Mouse (Mus musculus) heart, embryonic 15.5 days (tissue): ENCODE results near the gene Rhoh. TPM values are rescaled to one million over a fixed set of nuclear protein-coding genes. Genes with fewer than 3 reads are reported as not detected.

Source experiments
- ATAC-seq: fragments of 200-750 bp; cut with Nextera tagmentation; replicated peaks from 2 replicates; pipeline ENCODE4 v1.8.0; 2017; ENCODE audit warnings: low read depth, moderate TSS enrichment; ENCODE audit not compliant: insufficient number of reproducible peaks, insufficient read depth, low FRiP score
- H3K27ac ChIP-seq: fragments of 300-500 bp; sonication (generic); 2 replicates; pipeline ENCODE4 v1.5.1; 2015; ENCODE audit warnings: mild to moderate bottlenecking, inconsistent platforms
- H3K27me3 ChIP-seq: fragments of 300-500 bp; sonication (generic); 2 replicates; pipeline ENCODE4 v1.6.1; 2015; ENCODE audit warnings: inconsistent platforms
- H3K36me3 ChIP-seq: fragments of 300-500 bp; sonication (generic); 2 replicates; pipeline ENCODE4 v1.6.1; 2015; ENCODE audit warnings: mild to moderate bottlenecking, inconsistent platforms
- H3K4me1 ChIP-seq: fragments of 300-500 bp; sonication (generic); replicated peaks from 2 replicates; pipeline ENCODE4 v1.6.1; 2015; ENCODE audit warnings: inconsistent platforms
- H3K4me2 ChIP-seq: fragments of 300-500 bp; sonication (generic); 2 replicates; pipeline ENCODE4 v1.6.1; 2015; ENCODE audit warnings: inconsistent platforms, mild to moderate bottlenecking, moderate library complexity
- H3K4me3 ChIP-seq: fragments of 300-500 bp; sonication (generic); 2 replicates; pipeline ENCODE4 v1.5.1; 2015; ENCODE audit warnings: mild to moderate bottlenecking, inconsistent platforms
- H3K9ac ChIP-seq: fragments of 300-500 bp; sonication (generic); 2 replicates; pipeline ENCODE4 v1.6.1; 2015; ENCODE audit warnings: mild to moderate bottlenecking, inconsistent platforms
- H3K9me3 ChIP-seq: fragments of 300-500 bp; sonication (generic); replicated peaks from 2 replicates; pipeline ENCODE4 v1.6.1; 2016; ENCODE audit warnings: inconsistent platforms
- WGBS: fragments of 180-500 bp; shearing (Covaris S2); methylation state at CpG from one replicate; pipeline ENCODE4 v1.1.7; 2015; ENCODE audit warnings: mixed read lengths; 5-methylcytosine and 5-hydroxymethylcytosine counted together
- polyA plus RNA-seq: library from polyadenylated mRNA; unstranded; fragments of >200 nt; fragmentation: Nextera tagmentation; extraction: Ambion mirVana; gene quantifications from 2 replicates; pipeline ENCODE4 v1.2.1, GENCODE M21; 2015

Rhoh gene
- polyA plus RNA-seq = 1.2 and 7.7 TPM in 2 replicates

GRCm38 (mm10) chr5:65861154-65861944 lies at the start of gene Rhoh:
Rhoh (plus strand) TSS chr5:65861213.
- no peaks in the 10 kb centered on the region for H3K27me3 ChIP-seq
- no peaks in the 10 kb centered on the region for H3K36me3 ChIP-seq
- no peak within 1 kb of the TSS; the same call in 1 of the 2 replicates for H3K27ac ChIP-seq
- H3K9me3 ChIP-seq = no peaks in the 10 kb centered on the region
- ATAC-seq = no peak
- H3K4me3 ChIP-seq = no peak within 1 kb of the TSS
- WGBS = 76% methylated on average over 10 of the region's 10 CpGs
- H3K4me2 ChIP-seq = no peak within 1 kb of the TSS
- H3K4me1 ChIP-seq = peaks cover 8% of the 10 kb centered on the region
- H3K9ac ChIP-seq = no peak within 1 kb of the TSS

- no peak overlapping the region for H3K9ac ChIP-seq
- no peaks in the 10 kb centered on the region for H3K27me3 ChIP-seq
- H3K27ac ChIP-seq = no peak overlapping the region
- H3K4me1 ChIP-seq = no peaks in the 10 kb centered on the region
- no peak overlapping the region for H3K4me2 ChIP-seq
- no peak overlapping the region for H3K4me3 ChIP-seq
- no peaks in the 10 kb centered on the region for H3K9me3 ChIP-seq
- ATAC-seq = no peak
- WGBS = 65% methylated on average over 5 of the region's 5 CpGs
- peaks cover 37% of the 10 kb centered on the region for H3K36me3 ChIP-seq
These were observed 37.3 kb upstream of the Rhoh start for GRCm38 (mm10) chr5:65823601-65824133.

- Histone ChIP-seq H3K27me3 (no peaks in the 10 kb centered on the region), H3K9me3 (no peaks in the 10 kb centered on the region), H3K4me1 (no peaks in the 10 kb centered on the region), H3K36me3 (peaks cover 31% of the 10 kb centered on the region), H3K9ac (no peak overlapping the region), H3K4me3 (no peak overlapping the region), H3K27ac (no peak overlapping the region), H3K4me2 (no peak overlapping the region)
- no peak for ATAC-seq
- WGBS = 91% methylated on average over 4 of the region's 4 CpGs
These were observed 34.5 kb upstream of the Rhoh start for GRCm38 (mm10) chr5:65826476-65826875.

- no peak overlapping the region for H3K9ac ChIP-seq
- H3K4me3 ChIP-seq = no peak overlapping the region
- no peaks in the 10 kb centered on the region for H3K4me1 ChIP-seq
- WGBS = 87% methylated on average over 8 of the region's 8 CpGs
- ATAC-seq = no peak
- H3K36me3 ChIP-seq = peaks cover 27% of the 10 kb centered on the region
- no peak overlapping the region for H3K27ac ChIP-seq
- no peaks in the 10 kb centered on the region for H3K9me3 ChIP-seq
- H3K4me2 ChIP-seq = no peak overlapping the region
- no peaks in the 10 kb centered on the region for H3K27me3 ChIP-seq
These were observed 33.9 kb upstream of the Rhoh start for GRCm38 (mm10) chr5:65827102-65827501.

GRCm38 (mm10) chr5:65828261-65828660 lies 32.8 kb upstream of the Rhoh start:
- Histone ChIP-seq H3K27me3 (no peaks in the 10 kb centered on the region), H3K36me3 (peaks cover 18% of the 10 kb centered on the region), H3K4me1 (no peaks in the 10 kb centered on the region), H3K4me2 (no peak overlapping the region), H3K9ac (no peak overlapping the region), H3K9me3 (no peaks in the 10 kb centered on the region), H3K27ac (no peak overlapping the region), H3K4me3 (no peak overlapping the region)
- ATAC-seq = no peak
- WGBS = 86% methylated on average over 5 of the region's 5 CpGs

- Histone ChIP-seq H3K9ac (no peak overlapping the region), H3K36me3 (peaks cover 15% of the 10 kb centered on the region), H3K4me3 (no peak overlapping the region), H3K27ac (no peak overlapping the region), H3K9me3 (no peaks in the 10 kb centered on the region), H3K27me3 (no peaks in the 10 kb centered on the region), H3K4me2 (no peak overlapping the region), H3K4me1 (no peaks in the 10 kb centered on the region)
- no peak for ATAC-seq
- 74% methylated on average over 2 of the region's 2 CpGs for WGBS
These were observed 32.0 kb upstream of the Rhoh start for GRCm38 (mm10) chr5:65829059-65829458.

- peaks cover 3% of the 10 kb centered on the region; the same call in 1 of the 2 replicates for H3K36me3 ChIP-seq
- H3K27ac ChIP-seq = no peak overlapping the region
- no peaks in the 10 kb centered on the region for H3K4me1 ChIP-seq
- no peak for ATAC-seq
- no peak overlapping the region for H3K9ac ChIP-seq
- H3K4me3 ChIP-seq = no peak overlapping the region
- 77% methylated on average over 11 of the region's 11 CpGs for WGBS
- no peak overlapping the region for H3K4me2 ChIP-seq
- H3K9me3 ChIP-seq = no peaks in the 10 kb centered on the region
- H3K27me3 ChIP-seq = no peaks in the 10 kb centered on the region
These were observed 28.9 kb upstream of the Rhoh start for GRCm38 (mm10) chr5:65831917-65832618.

- H3K9me3 ChIP-seq = no peaks in the 10 kb centered on the region
- no peak overlapping the region for H3K9ac ChIP-seq
- no peak for ATAC-seq
- no peaks in the 10 kb centered on the region for H3K27me3 ChIP-seq
- H3K36me3 ChIP-seq = no peaks in the 10 kb centered on the region
- H3K4me3 ChIP-seq = no peak overlapping the region
- H3K27ac ChIP-seq = no peak overlapping the region
- no peaks in the 10 kb centered on the region for H3K4me1 ChIP-seq
- 78% methylated on average over 3 of the region's 3 CpGs for WGBS
- H3K4me2 ChIP-seq = no peak overlapping the region
These were observed 27.9 kb upstream of the Rhoh start for GRCm38 (mm10) chr5:65833092-65833491.

GRCm38 (mm10) chr5:65833766-65834498 lies 27.1 kb upstream of the Rhoh start:
- Histone ChIP-seq H3K27ac (no peak overlapping the region), H3K4me2 (no peak overlapping the region), H3K36me3 (no peaks in the 10 kb centered on the region), H3K4me1 (no peaks in the 10 kb centered on the region), H3K4me3 (no peak overlapping the region), H3K9me3 (no peaks in the 10 kb centered on the region), H3K9ac (no peak overlapping the region), H3K27me3 (no peaks in the 10 kb centered on the region)
- 86% methylated on average over 8 of the region's 8 CpGs for WGBS
- ATAC-seq = no peak

GRCm38 (mm10) chr5:65838053-65838452 lies 23.0 kb upstream of the Rhoh start:
- no peaks in the 10 kb centered on the region for H3K36me3 ChIP-seq
- no peak for ATAC-seq
- H3K27me3 ChIP-seq = no peaks in the 10 kb centered on the region
- no peak overlapping the region for H3K9ac ChIP-seq
- no peaks in the 10 kb centered on the region for H3K4me1 ChIP-seq
- H3K9me3 ChIP-seq = no peaks in the 10 kb centered on the region
- WGBS = 68% methylated on average over 6 of the region's 6 CpGs
- H3K4me3 ChIP-seq = no peak overlapping the region
- H3K27ac ChIP-seq = no peak overlapping the region
- no peak overlapping the region for H3K4me2 ChIP-seq

GRCm38 (mm10) chr5:65842947-65843346 lies 18.1 kb upstream of the Rhoh start:
- 74% methylated on average over 7 of the region's 7 CpGs for WGBS
- Histone ChIP-seq H3K4me3 (no peak overlapping the region), H3K27me3 (no peaks in the 10 kb centered on the region), H3K9ac (no peak overlapping the region), H3K36me3 (no peaks in the 10 kb centered on the region), H3K9me3 (no peaks in the 10 kb centered on the region), H3K4me2 (no peak overlapping the region), H3K4me1 (peaks cover 14% of the 10 kb centered on the region), H3K27ac (no peak overlapping the region)
- no peak for ATAC-seq
